Mouse (Mus musculus) erythroblast, adult 5-6 weeks (primary cell): Measurements from ENCODE around the gene Zfp740. TPM values are rescaled to one million over a fixed set of nuclear protein-coding genes. Genes with fewer than 3 reads are reported as not detected.
"Not testable (repeated sequence)": the region's sequence is repeated elsewhere in the genome, so short reads cannot be mapped to it uniquely, and the experiment has no call there.

Source experiments
- ATAC-seq: replicated peaks from 2 replicates; pipeline ENCODE4 v1.8.0; 2016; ENCODE audit warnings: moderate number of reproducible peaks, mild to moderate bottlenecking, moderate TSS enrichment, inconsistent platforms; ENCODE audit not compliant: poor library complexity, low FRiP score, severe bottlenecking
- total RNA-seq, 2 experiments: library from RNA; stranded (forward) in 1 of 2; stranded (reverse) in 1 of 2; fragments of 150-400 nt in 1 of 2; fragments of 200-764, 138-1000 nt in 1 of 2; gene quantifications; 2 replicates each; pipeline versions ENCODE4 v1.2.3 to v1.2.4; 2015 to 2017; ENCODE audit warnings: low replicate concordance in 2 of 2

Zfp740 gene
- total RNA-seq (2015; ENCODE audit: low replicate concordance) (14.2 and 19.0 TPM in 2 replicates), total RNA-seq (2017; ENCODE audit: low replicate concordance) (15.7 and 21.5 TPM in 2 replicates)

- peak; percentile 94 for ATAC-seq
These were observed at the start of gene Zfp740 for GRCm38 (mm10) chr15:102202971-102203834. TSS of gene Zfp740 (plus strand) at chr15:102203249.

DNA sequence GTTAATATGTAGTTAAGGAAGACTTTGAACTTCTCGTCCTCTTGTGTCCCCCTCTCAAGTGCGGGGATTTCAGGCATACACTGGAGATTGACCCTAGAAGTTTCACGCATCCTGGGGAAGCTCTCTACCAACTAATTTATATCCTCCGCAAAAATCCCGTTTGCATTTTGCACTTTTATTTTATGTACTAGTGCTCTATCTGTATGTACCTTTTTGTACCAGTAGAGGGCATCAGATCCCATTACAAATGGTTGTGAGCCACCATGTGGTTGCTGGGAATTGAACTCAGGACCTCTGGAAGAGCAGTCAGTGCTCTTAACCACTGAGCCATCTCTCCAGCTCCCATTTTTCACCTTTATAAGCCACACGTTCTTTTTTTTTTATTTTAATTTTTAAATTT, 48.0 kb upstream of the Zfp740 start:
- not testable (repeated sequence) for ATAC-seq

DNA sequence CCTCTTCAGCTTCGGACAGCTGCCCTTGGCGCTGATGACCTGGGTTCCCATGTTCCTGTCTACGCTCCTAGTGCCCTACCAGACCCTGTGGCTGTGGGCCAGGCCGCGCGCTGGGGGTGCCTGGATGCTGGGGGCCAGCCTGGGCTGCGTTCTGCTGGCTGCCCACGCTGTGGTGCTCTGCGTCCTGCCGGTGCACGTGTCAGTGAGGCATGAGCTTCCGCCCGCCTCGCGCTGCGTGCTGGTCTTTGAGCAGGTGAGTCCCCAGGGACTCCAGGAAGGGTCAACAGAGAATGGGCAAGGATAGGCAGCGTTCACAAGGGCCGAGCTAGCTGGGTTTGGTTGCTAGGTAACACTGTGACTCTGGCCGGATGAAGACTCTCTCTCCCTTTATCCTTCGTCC, 46.2 kb upstream of the Zfp740 start:
- no peak for ATAC-seq

DNA sequence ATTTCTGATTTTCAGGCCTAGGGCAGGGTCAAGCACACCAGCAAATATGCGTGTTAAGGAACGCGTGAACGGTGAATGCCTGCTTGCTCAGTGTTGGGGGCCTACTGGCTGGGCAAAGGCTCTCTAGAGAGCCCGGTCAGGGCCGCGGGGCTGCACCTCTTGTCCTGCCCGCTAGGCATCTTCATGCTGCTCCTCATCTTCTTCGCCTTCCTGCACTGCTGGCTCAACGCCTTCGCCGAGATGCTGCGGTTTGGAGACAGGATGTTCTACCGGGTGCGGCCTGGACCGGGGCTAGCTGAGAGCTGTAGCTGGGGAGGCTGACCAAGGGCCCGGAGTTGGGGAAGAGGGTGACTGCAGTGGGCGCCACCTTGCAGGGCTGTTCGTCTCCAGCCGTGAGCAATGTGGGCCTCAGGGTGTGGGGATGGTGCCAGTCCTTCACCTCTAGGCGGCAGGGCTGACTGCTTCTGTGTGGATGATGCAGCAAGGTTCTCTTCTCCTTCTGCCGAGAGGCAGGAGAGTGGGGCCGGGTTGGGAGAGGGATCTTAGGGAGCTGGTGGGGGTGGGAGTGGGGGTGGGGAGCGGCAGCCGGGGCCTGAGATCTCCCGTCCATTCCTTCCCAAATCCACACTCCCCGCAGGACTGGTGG, 42.5 kb upstream of the Zfp740 start:
- no peak for ATAC-seq

GRCm38 (mm10) chr15:102163900-102164693, 39.0 kb upstream of the Zfp740 start:
- ATAC-seq = no peak

DNA sequence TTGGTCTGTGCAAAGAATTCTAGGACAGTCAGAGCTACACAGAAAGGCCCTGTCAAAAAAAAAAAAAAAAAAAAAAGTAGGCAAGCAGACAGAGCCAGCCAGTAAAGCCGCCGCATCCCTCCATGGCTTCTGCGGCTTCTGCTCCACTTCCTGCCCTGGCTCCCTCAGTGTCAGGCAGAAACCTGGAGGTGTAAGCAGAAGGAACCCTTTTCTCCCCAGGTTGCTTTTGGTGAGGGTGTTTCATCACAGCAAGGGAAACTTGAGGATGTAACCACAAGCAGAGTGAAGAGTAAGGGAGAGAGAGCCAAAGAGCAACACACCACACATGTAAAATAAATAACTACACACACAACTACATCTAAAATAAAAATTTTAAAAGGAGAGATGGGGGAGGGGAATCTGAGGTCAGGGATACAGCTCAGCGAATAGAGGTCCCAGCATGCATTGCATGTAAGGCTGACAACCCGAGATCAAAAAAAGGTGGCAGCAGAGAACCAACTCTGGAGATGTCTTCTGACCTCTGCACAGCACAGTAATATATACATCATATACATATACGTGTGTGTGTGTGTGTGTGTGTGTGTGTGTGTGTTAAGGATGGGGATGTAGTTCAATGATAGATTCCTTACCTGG, 37.5 kb upstream of the Zfp740 start:
- ATAC-seq = no peak

DNA sequence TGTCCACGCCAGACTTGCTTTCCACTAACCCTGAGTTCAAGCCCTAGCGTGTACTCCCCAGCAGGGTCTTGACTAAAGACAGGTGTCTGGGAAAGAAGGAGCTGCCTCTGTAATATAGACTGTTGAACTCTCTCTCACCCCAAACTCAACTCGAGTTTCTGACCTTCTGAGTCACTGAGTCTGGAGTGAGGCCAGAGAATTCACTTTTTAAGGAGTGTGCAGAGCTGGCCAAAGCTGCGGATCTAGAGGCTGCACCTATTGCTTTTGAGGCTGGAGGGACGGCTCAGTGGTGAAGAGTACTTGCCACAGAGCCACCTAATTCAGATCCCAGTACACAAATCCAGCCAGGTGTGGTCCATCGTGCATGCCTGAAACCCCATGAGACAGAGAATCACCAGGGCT, 35.4 kb upstream of the Zfp740 start:
- no peak for ATAC-seq

DNA sequence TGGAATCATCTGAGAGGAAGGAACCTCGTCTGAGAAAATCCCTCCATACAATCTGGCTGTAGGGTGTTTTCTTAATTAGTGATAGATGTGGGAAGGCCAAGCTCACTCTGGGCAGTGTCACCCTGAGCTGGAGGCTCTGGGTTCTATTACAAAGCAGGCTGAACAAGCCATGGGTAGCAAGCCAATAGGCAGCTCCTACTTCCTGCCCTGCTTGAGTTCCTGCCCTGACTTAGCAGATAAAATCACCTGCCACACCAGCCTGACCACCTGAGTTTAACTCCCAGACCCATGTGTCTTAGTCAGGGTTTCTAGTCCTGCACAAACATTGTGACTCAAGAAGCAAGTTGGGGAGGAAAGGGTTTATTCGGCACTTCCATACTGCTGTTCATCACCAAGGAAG, 34.0 kb upstream of the Zfp740 start:
- ATAC-seq = no peak

DNA sequence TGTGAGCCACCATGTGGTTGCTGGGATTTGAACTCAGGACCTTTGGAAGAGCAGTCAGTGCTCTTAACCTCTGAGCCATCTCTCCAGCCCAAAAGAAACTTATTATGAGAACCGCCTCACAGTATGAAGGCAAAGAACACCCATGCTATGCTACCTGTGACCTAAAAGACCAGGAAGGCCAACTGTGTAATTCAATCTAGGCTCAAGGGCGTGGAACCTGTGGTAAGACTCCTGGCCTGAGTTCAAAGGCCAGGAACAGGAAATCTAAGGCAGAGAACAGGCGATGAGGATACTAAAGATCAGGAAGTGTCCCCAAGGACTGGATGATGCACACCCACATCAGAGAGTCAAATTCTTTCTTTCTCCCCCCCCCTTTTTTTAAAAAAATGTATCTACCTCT, 29.5 kb upstream of the Zfp740 start:
- no peak for ATAC-seq

GRCm38 (mm10) chr15:102175736-102176319, 27.2 kb upstream of the Zfp740 start:
- ATAC-seq = no peak

GRCm38 (mm10) chr15:102176571-102177316, 26.3 kb upstream of the Zfp740 start:
- ATAC-seq = no peak

GRCm38 (mm10) chr15:102177417-102177816, 25.6 kb upstream of the Zfp740 start:
- ATAC-seq = no peak

GRCm38 (mm10) chr15:102178279-102178678, 24.8 kb upstream of the Zfp740 start:
- ATAC-seq = peak; percentile 75

GRCm38 (mm10) chr15:102179106-102179505, 23.9 kb upstream of the Zfp740 start:
- no peak for ATAC-seq

- no peak for ATAC-seq
These were observed 23.1 kb upstream of the Zfp740 start for GRCm38 (mm10) chr15:102179924-102180323.

DNA sequence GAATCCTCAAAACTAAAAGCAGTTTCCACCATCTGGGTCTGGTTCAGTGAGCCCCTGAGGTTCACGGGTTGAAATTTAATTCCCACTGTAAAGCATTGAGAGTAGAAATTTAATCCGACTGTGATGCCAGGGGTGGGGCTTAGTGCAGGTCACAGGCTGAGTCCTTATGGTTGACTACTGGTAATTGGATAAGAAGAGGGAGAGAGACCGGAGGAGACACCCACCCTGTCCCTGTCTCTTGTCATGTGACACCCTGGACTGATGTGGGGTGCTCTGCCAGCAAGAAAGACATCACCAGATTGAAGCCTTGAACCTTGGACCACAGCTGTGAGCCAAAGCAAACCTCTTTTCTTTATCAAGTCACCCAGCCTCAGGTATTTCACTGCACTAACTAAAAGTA, 20.0 kb upstream of the Zfp740 start:
- no peak for ATAC-seq

DNA sequence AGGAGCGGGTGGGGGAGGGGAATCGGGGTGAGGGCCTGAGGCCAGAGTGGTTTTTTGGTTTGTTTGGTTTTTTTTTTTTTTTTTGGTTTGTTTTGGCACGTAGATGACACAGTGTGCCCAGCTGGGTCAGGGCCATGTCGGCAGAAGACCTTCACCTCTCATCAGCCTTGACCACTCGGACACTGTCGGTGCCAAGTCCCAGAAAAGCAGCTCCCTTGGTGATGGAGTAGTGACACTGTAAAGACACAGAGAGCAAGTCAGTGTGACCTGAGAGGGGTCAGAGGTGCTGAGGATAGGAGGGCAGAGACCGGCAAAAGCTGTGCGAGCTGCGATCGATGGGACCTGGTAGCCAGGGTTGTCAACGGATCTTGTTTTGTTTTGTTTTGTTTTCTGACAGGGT, 16.8 kb upstream of the Zfp740 start:
- no peak for ATAC-seq

DNA sequence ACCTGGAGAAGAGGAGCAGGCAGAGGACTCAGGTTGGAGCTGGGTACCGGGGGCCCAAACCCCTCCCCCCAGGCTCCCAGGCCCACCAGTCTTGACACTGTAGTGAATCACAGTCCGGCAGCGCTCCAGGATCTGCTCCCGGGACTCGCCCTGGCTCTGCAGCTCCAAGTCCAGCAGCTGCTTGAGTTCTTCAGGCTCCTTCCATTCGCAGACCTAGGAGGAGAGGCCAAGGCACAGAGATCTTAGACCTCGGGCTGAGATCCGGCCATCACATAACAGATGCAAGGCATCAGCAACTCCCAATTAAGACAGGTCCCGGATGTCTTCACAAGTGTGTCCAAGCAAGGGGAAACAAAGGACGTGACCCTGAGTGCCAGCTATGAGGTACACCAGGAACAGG, 15.0 kb upstream of the Zfp740 start:
- no peak for ATAC-seq

DNA sequence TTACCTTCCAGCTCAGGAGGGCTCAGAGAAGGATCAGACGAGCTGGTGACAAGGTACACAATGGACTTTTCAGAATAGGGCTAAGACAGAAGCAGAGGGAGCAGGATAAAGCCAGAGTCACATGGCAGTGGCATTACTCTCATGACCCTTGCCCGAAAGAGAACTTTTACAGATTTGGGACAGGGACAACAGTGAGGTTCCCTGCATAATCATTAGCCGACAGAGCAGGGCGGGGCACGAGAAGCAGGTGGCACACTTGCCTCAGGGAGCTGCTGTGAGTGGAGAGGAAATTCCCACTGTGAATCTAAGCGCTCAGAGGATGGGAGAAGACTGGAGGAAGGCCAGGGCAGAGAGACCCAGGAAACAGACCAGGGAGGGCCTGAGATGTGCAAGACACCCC, 14.2 kb upstream of the Zfp740 start:
- ATAC-seq = no peak
